Mouse (Mus musculus) kidney, adult 18-20 months (tissue): ENCODE measurements at regions not wholly inside any gene's neighbourhood (a gene's known extent, or its start where the extent isn't known, plus 50 kb on each side); places are given as distances from the start of the nearest gene placed in this dataset.

Source experiments
- DNase-seq: peaks from one replicate; pipeline ENCODE4 v3.0.0; 2021

DNA sequence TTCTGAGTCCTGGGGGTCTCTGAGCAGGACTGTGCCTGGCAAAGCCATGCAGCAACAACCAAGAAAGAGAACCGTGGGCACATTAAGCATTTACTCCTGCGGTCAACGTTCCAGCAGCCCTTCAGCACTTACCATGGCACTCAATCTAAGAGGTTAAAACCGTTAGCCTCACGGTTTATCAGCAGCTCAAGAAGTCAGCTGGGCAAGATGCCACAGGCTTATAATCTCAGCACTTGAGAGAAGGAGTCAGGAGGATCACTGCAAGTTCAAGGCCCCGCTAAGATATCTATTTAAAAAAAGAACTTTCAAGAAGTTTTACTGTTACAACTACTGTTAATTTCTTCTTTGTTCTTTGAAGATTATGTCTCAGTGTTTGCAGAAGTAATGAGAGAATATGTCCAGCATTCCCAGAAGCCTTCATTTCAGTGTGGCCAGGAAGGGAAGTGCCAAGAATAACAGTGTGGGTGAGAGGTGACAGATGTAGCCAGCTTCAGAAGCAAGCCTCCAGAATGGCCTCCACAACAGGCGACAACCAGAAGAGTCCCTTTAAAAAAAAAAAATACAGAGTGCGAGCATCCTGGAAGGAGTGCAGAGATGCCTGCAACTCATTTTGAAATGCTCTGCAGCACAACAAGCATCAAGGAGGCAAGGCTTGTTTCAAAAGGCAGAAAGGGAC, 84.8 kb upstream of the Spred1 start:
- DNase-seq, result no peak

DNA sequence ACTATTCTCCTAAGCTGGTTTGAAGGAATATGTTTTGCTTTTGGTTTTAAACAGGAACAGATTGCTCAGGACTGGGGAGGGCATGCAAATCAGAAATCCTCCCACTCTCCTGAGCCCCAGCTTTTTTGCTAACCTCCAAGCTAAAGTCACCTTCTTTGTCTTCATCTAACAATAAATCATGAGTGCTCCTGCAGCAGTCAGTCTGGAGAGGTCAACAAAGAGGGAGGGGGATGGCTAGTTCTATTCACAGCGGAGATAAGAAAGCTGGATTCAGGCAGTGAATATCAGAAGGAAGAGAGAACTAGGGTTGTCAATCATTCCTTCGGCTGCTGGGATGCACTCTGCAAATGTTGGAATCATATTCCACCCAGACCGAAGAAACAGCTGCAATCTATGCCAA, 81.0 kb upstream of the Spred1 start:
- no peak for DNase-seq

DNA sequence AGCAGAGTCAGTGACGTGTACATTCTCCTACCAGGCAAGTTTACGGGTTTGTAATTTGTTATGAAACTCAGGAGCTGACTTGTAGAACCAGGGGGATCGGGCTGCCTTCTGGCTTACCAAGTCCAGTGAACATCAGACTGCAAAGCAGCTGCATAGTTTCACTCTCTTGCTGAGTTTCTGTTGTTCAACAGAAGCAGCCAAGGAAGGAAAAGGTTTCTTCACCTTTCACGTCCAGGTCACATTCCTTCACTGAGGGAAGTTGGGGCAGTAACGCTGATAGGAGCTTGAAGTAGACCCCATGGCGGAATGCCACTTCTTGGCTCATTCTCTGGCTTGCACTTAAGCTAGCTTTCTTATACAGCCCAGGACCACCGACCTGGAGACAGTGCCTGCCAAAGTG, 77.3 kb upstream of the Spred1 start:
- no peak for DNase-seq

DNA sequence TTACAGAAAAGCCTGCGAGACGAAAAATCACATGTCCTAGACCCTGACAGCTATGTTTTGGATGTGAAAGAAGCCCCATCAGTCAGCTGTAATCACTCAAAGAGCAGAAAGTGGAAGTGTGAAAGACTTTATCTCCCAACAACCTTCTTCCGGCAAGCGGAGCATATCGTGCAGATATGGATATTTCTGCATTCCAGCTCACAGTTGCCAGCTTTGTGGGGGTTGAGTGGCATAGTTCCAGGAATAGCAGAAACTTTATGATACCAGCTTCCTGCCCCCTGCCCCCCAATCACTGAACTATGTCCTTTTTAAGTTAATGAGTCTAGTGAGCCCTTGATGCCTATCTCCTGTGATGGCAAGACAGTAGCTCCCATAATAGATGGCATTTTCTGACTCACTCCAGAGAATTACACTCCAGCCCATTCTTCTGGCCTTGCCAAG, 72.9 kb upstream of the Spred1 start:
- DNase-seq, result no peak

DNA sequence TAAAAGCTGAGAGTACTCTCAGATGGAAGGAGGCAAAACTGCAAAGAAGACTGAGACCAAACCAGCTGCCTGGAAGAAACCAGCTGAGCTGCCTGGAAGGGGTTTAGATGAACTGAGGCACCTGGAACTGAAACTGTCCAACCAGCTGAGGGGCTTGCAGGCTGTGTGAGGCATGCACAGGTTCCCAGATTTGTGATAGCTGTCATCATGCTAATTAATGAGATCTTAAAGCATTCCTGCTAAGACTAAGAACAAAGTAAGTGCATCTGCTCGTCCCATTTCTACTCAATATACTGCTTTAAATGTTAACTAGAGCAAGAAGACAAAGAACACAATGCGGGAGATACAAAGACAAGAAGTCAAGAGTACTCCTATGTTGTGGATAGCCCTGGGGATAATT, 71.1 kb upstream of the Spred1 start:
- DNase-seq, result no peak

DNA sequence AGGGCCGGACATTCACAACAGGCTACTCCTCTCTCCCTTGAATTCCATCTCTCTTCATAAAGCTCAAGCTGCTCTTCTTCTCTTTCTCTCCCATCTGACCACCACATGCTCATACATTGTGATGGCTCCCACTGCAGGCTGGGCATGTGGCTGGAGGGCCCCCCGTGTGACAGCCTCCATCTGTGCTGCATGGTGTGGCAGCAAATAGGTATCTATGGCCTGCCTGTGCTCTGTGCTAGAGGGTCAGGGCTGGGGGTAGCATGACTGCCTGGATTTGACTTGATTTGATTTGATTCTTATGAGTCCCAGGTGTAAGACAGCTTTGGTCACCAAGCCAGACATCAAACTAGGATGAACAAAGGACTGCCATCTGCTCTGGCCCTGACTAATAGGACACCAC, 57.0 kb upstream of the Spred1 start:
- no peak for DNase-seq

DNA sequence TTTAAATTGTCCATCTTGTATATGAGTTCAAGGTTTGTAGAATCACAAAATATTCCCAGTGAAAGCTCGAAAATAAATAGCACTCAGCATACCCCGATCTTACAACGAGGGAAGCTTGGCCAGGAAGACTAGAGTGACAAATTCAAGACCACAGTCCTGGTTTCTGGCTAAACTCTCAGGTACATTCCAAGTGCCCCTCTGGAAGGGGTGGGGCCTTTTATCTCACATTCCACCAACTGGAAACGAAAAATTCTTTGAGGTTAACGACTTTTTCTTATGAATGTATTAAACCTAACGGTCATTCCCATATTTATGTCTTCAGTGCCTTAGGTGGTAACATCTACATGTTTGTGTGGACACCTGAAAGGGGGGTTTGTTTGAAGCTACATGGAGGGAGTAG, 50.8 kb upstream of the Spred1 start:
- DNase-seq, result no peak

DNA sequence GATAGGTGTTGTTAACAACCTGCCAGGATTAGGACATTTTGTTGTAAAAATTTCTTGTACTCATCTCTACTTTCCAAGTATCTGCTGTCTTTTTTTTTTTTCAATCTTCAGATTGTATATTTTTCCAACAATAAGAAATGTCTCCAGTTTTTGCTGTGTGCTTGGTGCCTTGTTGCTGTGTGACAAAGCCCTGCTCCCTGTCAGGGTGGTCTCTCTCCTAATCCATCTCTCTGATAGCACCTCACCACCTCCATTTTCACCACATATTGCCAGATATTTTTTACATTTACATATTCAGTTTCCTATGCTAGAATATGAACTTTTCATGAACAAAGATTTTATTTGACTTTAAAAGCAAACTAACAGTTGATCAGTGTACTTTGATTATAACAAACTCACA, 50.1 kb upstream of the Spred1 start:
- no peak for DNase-seq
